Mouse (Mus musculus) limb, embryonic 12.5 days (tissue): ENCODE results near the gene Pcgf6. TPM values are rescaled to one million over a fixed set of nuclear protein-coding genes. Genes with fewer than 3 reads are reported as not detected.
"Not testable (repeated sequence)": the region's sequence is repeated elsewhere in the genome, so short reads cannot be mapped to it uniquely, and the experiment has no call there.

Experiments used
- ATAC-seq: fragments of 200-750 bp; cut with Nextera tagmentation; 2 replicates; pipeline ENCODE4 v1.8.0; 2017; ENCODE audit warnings: low read depth, moderate TSS enrichment; ENCODE audit not compliant: insufficient number of reproducible peaks, insufficient read depth, low FRiP score, low TSS enrichment
- H3K27ac ChIP-seq: fragments of 300-500 bp; sonication (generic); 2 replicates; pipeline ENCODE4 v1.5.1; 2016; ENCODE audit warnings: mild to moderate bottlenecking, moderate library complexity
- H3K27me3 ChIP-seq: fragments of 300-500 bp; sonication (generic); 2 replicates; pipeline ENCODE4 v1.6.1; 2016; ENCODE audit warnings: mild to moderate bottlenecking, moderate library complexity
- H3K36me3 ChIP-seq: fragments of 300-500 bp; sonication (generic); 2 replicates; pipeline ENCODE4 v1.6.1; 2016; ENCODE audit warnings: mild to moderate bottlenecking, moderate library complexity
- H3K4me1 ChIP-seq: fragments of 300-500 bp; sonication (generic); replicated peaks from 2 replicates; pipeline ENCODE4 v1.6.1; 2016
- H3K4me2 ChIP-seq: fragments of 300-500 bp; sonication (generic); 2 replicates; pipeline ENCODE4 v1.6.1; 2016; ENCODE audit warnings: mild to moderate bottlenecking, moderate library complexity
- H3K4me3 ChIP-seq: fragments of 300-500 bp; sonication (generic); replicated peaks from 2 replicates; pipeline ENCODE4 v1.5.1; 2016; ENCODE audit warnings: mild to moderate bottlenecking
- H3K9ac ChIP-seq: fragments of 300-500 bp; sonication (generic); replicated peaks from 2 replicates; pipeline ENCODE4 v1.6.1; 2016; ENCODE audit warnings: mild to moderate bottlenecking, moderate library complexity
- H3K9me3 ChIP-seq: fragments of 300-500 bp; sonication (generic); 2 replicates; pipeline ENCODE4 v1.6.1; 2016; ENCODE audit warnings: mild to moderate bottlenecking, moderate library complexity
- WGBS: fragments of 180-500 bp; shearing (Covaris S2); methylation state at CpG from one replicate; pipeline ENCODE4 v1.1.7; 2016; 5-methylcytosine and 5-hydroxymethylcytosine counted together
- polyA plus RNA-seq: library from polyadenylated mRNA; unstranded; fragments of >200 nt; fragmentation: Nextera tagmentation; extraction: Ambion mirVana; gene quantifications from 2 replicates; pipeline ENCODE4 v1.2.1, GENCODE M21; 2016

The Pcgf6 gene
- polyA plus RNA-seq, 1 experiment from 2014 or later: 35.7 TPM

DNA sequence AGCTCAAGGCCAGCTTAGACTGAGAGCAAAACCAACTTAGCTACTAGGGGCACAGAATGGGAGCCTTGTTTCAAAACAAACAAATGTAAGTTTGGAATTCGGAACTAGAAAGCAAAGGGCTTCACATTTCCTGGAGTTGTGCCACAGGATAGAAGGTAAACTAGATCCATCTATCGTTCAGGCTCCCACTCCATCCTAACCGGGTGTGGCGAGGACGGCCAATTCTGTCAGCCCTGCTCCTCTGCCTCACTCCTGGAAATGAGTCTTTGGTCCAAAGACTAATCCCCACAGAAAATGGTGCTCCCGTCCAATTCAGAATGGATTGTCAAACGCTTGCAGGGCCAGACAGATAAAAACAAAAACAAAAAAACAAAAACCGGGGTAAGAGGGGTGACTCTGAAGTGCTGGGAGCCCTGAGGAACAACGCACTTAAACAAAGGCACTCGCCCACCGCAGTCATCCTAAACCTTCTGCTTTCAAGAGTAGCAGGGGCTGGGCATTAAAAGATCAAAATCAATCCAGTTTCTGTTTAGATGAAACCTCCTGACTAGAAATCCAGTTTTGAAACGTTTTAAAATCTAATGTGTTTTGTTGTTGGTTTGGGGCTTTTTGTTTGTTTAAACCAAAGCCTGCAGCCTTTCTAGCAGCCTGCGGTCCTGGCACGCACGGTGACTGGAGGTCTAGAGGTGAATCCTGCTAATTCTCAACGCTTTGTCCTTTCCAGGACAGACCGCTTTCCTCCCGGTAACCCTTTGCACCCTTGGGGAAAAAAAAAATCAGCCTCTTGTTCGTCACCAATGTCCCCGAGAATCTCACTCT, 37.2 kb downstream of the Pcgf6 start:
- no peak for ATAC-seq
- no peak overlapping the region for H3K27ac ChIP-seq

DNA sequence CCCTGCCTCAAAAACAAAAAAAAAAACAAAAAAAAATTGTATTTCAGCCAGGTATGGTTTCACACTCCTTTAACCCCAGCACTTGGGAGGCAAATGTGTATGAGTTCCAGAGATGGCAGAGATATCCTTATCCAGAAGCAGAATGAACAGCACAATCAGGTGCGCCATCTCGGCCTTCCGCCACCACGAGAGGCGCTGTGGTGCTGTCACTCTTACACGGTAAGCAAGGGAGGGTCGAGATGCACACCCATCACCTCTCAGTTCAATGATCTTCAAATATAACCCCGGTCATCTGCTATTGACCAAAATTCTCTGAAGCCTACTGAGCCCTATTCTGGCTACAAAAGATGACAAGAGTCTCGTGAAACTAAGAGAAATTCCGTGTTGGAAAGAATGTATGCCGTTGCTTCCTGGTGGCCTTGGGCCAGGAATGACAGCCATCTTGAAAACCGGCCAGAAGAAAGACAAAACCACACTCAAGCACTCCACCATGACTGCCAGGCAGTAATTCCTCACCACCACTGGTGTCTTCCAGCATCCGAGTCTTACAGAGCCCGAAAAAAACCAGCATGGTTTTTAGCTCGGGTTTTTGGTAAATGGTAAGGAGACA, 38.1 kb downstream of the Pcgf6 start:
- Histone ChIP-seq H3K27me3 (peaks cover 75% of the 10 kb centered on the region), H3K27ac (no peak overlapping the region), H3K4me3 (no peak overlapping the region), H3K4me1 (peaks cover 17% of the 10 kb centered on the region), H3K9ac (no peak overlapping the region), H3K4me2 (no peak overlapping the region), H3K36me3 (no peaks in the 10 kb centered on the region), H3K9me3 (no peaks in the 10 kb centered on the region)
- no peak for ATAC-seq
- 88% methylated on average over 15 of the region's 15 CpGs for WGBS

More for the DNA sequence above, 37.2 kb downstream of the Pcgf6 start:
- no peaks in the 10 kb centered on the region for H3K36me3 ChIP-seq
- 14% methylated on average over 20 of the region's 20 CpGs for WGBS
- H3K27me3 ChIP-seq: peaks cover 79% of the 10 kb centered on the region
- no peaks in the 10 kb centered on the region for H3K9me3 ChIP-seq
- H3K4me3 ChIP-seq: peak overlapping the region; percentile 49
- H3K4me2 ChIP-seq: no peak overlapping the region
- H3K4me1 ChIP-seq: peaks cover 17% of the 10 kb centered on the region
- H3K9ac ChIP-seq: no peak overlapping the region

DNA sequence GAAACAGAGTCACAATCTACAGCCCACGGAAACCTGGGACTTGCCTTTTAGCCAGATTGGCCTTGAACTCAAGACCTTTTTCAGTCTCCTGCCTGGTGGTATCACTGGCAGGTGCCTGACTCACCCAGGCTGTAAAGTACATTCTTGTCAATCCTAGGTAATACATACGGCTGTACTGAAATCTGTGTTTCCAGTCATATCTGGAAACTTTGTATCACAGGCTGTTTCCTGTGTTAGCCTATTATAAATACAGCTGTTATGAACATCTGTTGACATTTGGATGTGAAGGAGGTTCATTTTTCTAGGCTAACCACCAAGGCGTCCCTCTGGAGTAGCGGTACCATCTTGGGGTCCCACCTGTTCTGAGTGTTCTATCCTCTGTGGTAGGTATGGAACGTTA, 40.8 kb downstream of the Pcgf6 start:
- 90% methylated on average over 5 of the region's 5 CpGs for WGBS
- no peak overlapping the region for H3K9ac ChIP-seq
- H3K27ac ChIP-seq: no peak overlapping the region
- H3K9me3 ChIP-seq: no peaks in the 10 kb centered on the region
- peaks cover 54% of the 10 kb centered on the region for H3K27me3 ChIP-seq
- H3K4me2 ChIP-seq: no peak overlapping the region
- H3K4me3 ChIP-seq: no peak overlapping the region
- ATAC-seq: no peak
- peaks cover 8% of the 10 kb centered on the region for H3K4me1 ChIP-seq
- H3K36me3 ChIP-seq: no peaks in the 10 kb centered on the region

DNA sequence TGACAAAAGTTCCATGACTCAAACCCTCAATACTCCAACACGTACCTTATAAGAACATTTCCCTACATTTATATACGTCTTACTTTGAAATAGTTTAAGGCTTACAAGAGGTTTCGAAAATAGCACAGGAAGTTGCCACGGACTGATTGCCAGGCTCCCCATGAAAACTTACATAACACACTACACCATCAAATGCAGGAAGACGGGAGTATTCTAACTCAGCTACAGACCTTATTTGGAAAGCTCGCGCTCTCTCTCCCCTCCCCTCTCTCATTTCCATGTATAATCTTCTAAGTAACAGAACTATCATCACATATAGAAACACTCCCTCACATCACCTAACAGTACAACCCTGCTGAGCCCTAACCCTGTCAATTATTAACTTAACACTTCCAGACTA, 41.3 kb downstream of the Pcgf6 start:
- 86% methylated on average over 7 of the region's 7 CpGs for WGBS
- H3K9ac ChIP-seq: no peak overlapping the region
- H3K27ac ChIP-seq: no peak overlapping the region
- no peaks in the 10 kb centered on the region for H3K9me3 ChIP-seq
- no peak overlapping the region for H3K4me2 ChIP-seq
- no peak overlapping the region for H3K4me3 ChIP-seq
- no peaks in the 10 kb centered on the region for H3K36me3 ChIP-seq
- peaks cover 49% of the 10 kb centered on the region for H3K27me3 ChIP-seq
- peaks cover 3% of the 10 kb centered on the region for H3K4me1 ChIP-seq
- ATAC-seq: no peak

DNA sequence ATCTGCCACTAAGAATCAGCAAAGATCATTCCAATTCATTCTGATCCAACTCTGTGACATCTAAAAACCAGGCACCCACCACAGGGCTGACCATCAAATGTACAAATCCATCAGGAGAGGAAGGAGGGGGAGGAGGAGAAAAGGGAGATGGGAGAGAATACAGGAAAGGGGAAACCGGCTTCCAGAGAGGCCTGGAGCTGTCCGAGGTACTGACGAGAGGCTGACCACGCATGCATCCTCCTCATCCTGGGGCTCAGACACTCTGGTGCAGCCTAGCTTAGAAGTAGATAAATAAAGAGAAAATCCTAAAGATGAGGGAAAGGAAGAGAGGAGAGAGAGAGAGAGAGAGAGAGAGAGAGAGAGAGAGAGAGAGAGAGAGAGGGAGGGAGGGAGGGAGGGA, 44.4 kb downstream of the Pcgf6 start:
- H3K9ac ChIP-seq: no peak overlapping the region
- 0% methylated on average over 4 of the region's 4 CpGs for WGBS

DNA sequence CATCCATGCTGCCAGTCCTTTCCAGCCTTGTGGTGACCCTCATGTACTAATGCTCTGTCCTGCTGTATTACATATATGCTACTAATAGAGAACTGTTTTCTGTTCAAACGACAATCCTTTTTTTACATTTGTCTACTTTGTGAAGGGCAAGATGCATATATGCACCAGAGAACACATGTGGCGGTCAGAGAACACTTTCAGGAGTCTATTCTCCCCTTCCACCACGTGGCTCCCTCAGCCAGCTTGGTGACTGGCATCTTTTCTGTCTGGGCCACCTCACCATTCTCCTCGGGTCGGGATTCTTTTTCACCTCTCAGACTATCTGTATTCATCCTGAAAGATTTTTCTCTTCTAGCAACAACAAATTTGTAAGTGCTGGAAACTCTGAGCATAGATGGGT, 44.8 kb downstream of the Pcgf6 start:
- ATAC-seq: no peak
- H3K4me1 ChIP-seq: no peaks in the 10 kb centered on the region
- H3K27me3 ChIP-seq: peaks cover 13% of the 10 kb centered on the region; the same call in 1 of the 2 replicates
- no peak overlapping the region for H3K4me2 ChIP-seq
- no peak overlapping the region for H3K4me3 ChIP-seq
- no peaks in the 10 kb centered on the region for H3K9me3 ChIP-seq
- no peak overlapping the region for H3K27ac ChIP-seq
- no peak overlapping the region for H3K9ac ChIP-seq
- 56% methylated on average over 5 of the region's 5 CpGs for WGBS
- H3K36me3 ChIP-seq: no peaks in the 10 kb centered on the region

More for the DNA sequence above, 44.4 kb downstream of the Pcgf6 start:
- Histone ChIP-seq H3K36me3 (no peaks in the 10 kb centered on the region), H3K27me3 (peaks cover 18% of the 10 kb centered on the region), H3K4me3 (no peak overlapping the region), H3K27ac (no peak overlapping the region), H3K9me3 (no peaks in the 10 kb centered on the region), H3K4me1 (no peaks in the 10 kb centered on the region), H3K4me2 (no peak overlapping the region)
- no peak for ATAC-seq

DNA sequence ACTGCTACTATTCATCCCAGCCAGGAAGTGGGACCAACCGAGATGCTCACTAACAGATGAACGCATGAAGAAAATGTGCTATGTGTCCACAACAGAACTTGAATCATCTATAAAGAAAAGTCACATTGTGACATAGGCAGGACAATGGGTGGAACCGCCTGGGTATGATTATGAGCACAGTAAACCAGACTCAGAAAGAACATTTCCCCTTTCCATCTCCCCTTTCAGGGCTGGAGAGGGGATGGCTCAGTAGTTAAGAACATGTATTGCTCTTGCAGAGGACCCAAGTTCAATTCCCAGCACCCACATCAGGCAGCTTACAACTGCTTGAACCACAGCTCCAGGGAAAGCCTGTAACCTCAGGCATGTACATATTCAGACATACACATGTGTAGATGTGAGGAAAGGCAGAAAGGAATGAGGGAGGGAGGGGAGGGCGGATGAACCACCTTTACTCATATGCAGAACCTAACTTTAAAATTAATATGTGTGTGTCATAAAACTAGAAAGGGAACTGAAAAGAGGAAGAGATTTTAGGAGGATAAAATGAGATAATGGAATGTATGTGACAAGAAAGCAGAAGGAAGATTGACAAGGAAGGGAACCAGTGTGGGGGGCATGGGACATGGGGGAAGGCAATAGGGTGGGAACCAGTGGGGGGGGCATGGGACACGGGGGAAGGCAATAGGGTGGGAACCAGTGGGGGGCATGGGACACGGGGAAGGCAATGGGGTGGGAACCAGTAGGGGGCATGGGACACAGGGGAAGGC, 46.8 kb downstream of the Pcgf6 start:
- Histone ChIP-seq H3K4me1 (no peaks in the 10 kb centered on the region), H3K4me2 (no peak overlapping the region), H3K27ac (no peak overlapping the region), H3K27me3 (peaks cover 5% of the 10 kb centered on the region; the same call in 1 of the 2 replicates), H3K9me3 (no peaks in the 10 kb centered on the region), H3K36me3 (no peaks in the 10 kb centered on the region), H3K4me3 (no peak overlapping the region), H3K9ac (no peak overlapping the region)
- no peak for ATAC-seq
- WGBS: 79% methylated on average over 6 of the region's 6 CpGs

DNA sequence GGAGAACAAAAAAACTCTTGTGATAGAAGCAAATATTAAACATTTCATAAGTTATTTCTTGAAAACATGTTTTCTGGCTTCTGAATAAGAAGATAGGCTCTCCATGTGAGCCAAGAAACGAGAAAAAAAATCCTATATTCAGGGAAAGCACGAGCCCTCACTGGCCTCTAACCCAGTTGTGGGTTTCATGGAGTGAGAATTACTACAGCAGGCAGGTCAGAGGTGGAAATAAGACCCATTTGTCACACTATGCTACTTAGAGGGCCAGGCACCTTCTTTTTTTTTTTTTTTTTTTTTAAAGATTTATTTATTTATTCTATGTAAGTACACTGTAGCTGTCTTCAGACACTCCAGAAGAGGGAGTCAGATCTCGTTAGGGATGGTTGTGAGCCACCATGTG, 50.3 kb downstream of the Pcgf6 start:
- H3K4me2 ChIP-seq, ATAC-seq, H3K27me3 ChIP-seq, H3K4me1 ChIP-seq, H3K9me3 ChIP-seq, H3K36me3 ChIP-seq, H3K9ac ChIP-seq, H3K27ac ChIP-seq, H3K4me3 ChIP-seq: not testable (repeated sequence)
- 84% methylated on average over 3 of the region's 3 CpGs for WGBS

DNA sequence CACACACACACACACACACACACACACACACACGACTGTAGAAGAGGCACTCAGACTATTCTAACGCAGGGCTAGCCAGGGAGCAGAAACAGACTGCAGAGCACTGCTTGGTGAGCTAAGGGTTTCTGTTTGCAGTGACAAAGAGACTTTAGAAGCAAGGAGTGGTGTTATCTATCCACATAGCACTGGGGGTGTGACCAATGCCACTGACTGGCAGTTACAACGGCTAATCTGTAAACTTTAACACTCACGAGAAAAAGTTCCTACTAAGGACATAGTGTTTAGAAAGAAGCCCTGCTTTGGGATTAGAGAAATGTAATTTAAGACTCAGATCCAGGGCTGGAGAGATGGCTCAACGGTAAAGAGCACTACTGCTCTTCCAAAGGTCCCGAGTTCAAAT, 51.0 kb downstream of the Pcgf6 start:
- Histone ChIP-seq H3K4me3 (no peak overlapping the region), H3K9ac (no peak overlapping the region), H3K4me1 (no peaks in the 10 kb centered on the region), H3K27ac (no peak overlapping the region), H3K9me3 (no peaks in the 10 kb centered on the region), H3K36me3 (no peaks in the 10 kb centered on the region), H3K4me2 (no peak overlapping the region), H3K27me3 (no peaks in the 10 kb centered on the region)
- no peak for ATAC-seq
- WGBS: 88% methylated on average over 6 of the region's 6 CpGs

DNA sequence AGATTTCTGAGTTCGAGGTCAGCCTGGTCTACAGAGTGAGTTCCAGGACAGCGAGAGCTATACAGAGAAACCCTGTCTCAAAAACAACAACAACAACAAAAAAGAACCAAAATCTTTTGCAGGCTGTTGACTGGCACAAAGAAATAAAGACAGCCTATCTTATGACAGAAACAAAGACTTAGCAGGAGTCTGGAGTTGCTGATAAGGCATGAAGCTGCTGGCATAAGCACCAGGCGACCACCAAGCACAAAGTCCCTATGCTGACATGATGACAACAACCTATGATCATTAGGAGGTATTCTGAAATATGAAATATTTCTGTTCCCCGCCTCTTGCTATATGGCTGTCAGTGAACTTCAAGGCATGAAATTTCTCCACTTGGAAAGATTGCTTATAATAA, 51.8 kb downstream of the Pcgf6 start:
- no peak overlapping the region for H3K4me3 ChIP-seq
- H3K4me1 ChIP-seq: no peaks in the 10 kb centered on the region
- no peaks in the 10 kb centered on the region for H3K36me3 ChIP-seq
- H3K9me3 ChIP-seq: no peaks in the 10 kb centered on the region
- no peak for ATAC-seq
- no peak overlapping the region for H3K4me2 ChIP-seq
- H3K27me3 ChIP-seq: no peaks in the 10 kb centered on the region
- no peak overlapping the region for H3K9ac ChIP-seq
- H3K27ac ChIP-seq: no peak overlapping the region
- 87% methylated on average over 4 of the region's 4 CpGs for WGBS

DNA sequence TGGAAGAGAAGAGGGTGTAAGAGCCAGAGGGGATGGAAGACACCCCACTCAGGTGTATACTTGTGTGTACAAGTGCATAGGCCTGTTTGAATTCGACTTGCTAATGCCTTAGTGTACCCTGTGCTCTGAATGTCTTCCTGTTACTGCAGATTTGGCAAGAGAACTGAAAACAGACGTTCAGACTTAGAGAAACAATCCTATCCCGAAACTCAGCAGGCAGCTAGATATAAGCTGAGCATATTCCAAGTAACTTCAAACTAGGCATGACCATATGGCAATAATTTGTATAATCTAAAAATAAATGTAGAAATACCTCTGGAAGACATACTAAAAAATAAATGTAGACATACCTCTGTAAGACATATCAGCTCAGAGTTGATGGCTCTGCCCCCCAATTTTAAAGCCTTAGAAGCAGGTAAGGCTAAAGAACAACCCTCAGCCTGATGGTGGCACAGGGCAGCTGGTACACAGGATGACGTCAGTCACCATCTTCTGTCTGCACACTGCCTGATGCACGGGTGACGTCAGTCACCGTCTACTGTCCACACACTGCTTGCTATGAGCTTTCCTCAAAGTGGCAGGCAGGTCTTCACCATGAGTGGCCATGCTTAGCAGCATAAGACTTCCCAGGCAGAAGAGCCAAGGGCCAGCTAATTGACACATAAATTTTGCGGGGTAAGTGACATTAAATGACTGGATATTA, 52.4 kb downstream of the Pcgf6 start:
- H3K27ac ChIP-seq: no peak overlapping the region
- H3K4me1 ChIP-seq: no peaks in the 10 kb centered on the region
- H3K36me3 ChIP-seq: no peaks in the 10 kb centered on the region
- WGBS: 75% methylated on average over 8 of the region's 8 CpGs
- H3K9ac ChIP-seq: no peak overlapping the region
- H3K4me2 ChIP-seq: no peak overlapping the region
- H3K9me3 ChIP-seq: no peaks in the 10 kb centered on the region
- ATAC-seq: no peak
- no peak overlapping the region for H3K4me3 ChIP-seq
- H3K27me3 ChIP-seq: no peaks in the 10 kb centered on the region
